Mouse (Mus musculus) ES-Bruce4 (cell line): Measurements from ENCODE around the gene Slc16a11. TPM values are rescaled to one million over a fixed set of nuclear protein-coding genes. Genes with fewer than 3 reads are reported as not detected.

ENCODE experiments used
- H3K27ac ChIP-seq: 2 replicates; pipeline ENCODE4 v1.5.1; 2012; ENCODE audit warnings: low read length, inconsistent platforms; ENCODE audit not compliant: insufficient read depth
- H3K27me3 ChIP-seq: 2 replicates; pipeline ENCODE4 v1.6.1; 2012; ENCODE audit warnings: mild to moderate bottlenecking, low read length, inconsistent platforms; ENCODE audit not compliant: control insufficient read depth, poor library complexity, insufficient read depth, severe bottlenecking
- H3K36me3 ChIP-seq: 2 replicates; pipeline ENCODE4 v1.6.1; 2012; ENCODE audit warnings: inconsistent platforms, mild to moderate bottlenecking, low read length, moderate library complexity; ENCODE audit not compliant: control insufficient read depth, poor library complexity, insufficient read depth, severe bottlenecking
- H3K4me1 ChIP-seq: one replicate; pipeline ENCODE4 v1.8.1; 2011; ENCODE audit warnings: low read length; ENCODE audit not compliant: control insufficient read depth, insufficient read depth
- H3K4me3 ChIP-seq: 2 replicates; pipeline ENCODE4 v1.5.1; 2011; ENCODE audit warnings: low read depth, mild to moderate bottlenecking, low read length
- H3K9ac ChIP-seq: 2 replicates; pipeline ENCODE4 v1.6.1; 2012; ENCODE audit warnings: low read depth, mild to moderate bottlenecking, inconsistent platforms; ENCODE audit not compliant: poor library complexity, severe bottlenecking
- H3K9me3 ChIP-seq: replicated peaks from 2 replicates; pipeline ENCODE4 v1.6.1; 2012; ENCODE audit warnings: mild to moderate bottlenecking, low read length, inconsistent platforms; ENCODE audit not compliant: control insufficient read depth, poor library complexity, insufficient read depth, severe bottlenecking
- CTCF ChIP-seq: IDR thresholded peaks from one replicate; pipeline ENCODE4 v1.8.1; 2011; ENCODE audit warnings: low read depth, low read length
- EP300 ChIP-seq: IDR thresholded peaks from 2 replicates; pipeline ENCODE4 v1.6.1; 2011; ENCODE audit warnings: low read depth, low read length; ENCODE audit not compliant: insufficient read depth
- POLR2A ChIP-seq: IDR thresholded peaks from one replicate; pipeline ENCODE4 v1.8.1; 2011; ENCODE audit warnings: low read length; ENCODE audit not compliant: insufficient read depth
- polyA plus RNA-seq: library from polyadenylated mRNA; stranded (reverse); fragments of >200 nt; gene quantifications from 2 replicates; pipeline ENCODE4 v1.2.4, GENCODE M21; 2011; ENCODE audit warnings: low read depth; ENCODE audit not compliant: missing spikeins, insufficient read depth, insufficient read length

The Slc16a11 gene
- polyA plus RNA-seq, 1 experiment, result 2.0 TPM

GRCm38 (mm10) chr11:70265819-70266218, 53.3 kb downstream of the Slc16a11 start:
- no peaks in the 10 kb centered on the region for H3K36me3 ChIP-seq
- no peaks in the 10 kb centered on the region; the same call in 1 of the 2 replicates for H3K27me3 ChIP-seq
- H3K4me1 ChIP-seq, result no peaks in the 10 kb centered on the region
- H3K4me3 ChIP-seq, result no peak overlapping the region
- H3K9me3 ChIP-seq, result no peaks in the 10 kb centered on the region
- no peak overlapping the region for H3K9ac ChIP-seq
- no peak for TF ChIP-seq CTCF
- no peak for TF ChIP-seq EP300
- TF ChIP-seq POLR2A, result no peak
- H3K27ac ChIP-seq, result no peak overlapping the region

Other genes with a start within 250 kb of the Slc16a11 start
- gene Cldn7, start 248.0 kb upstream of the Slc16a11 start, polyA plus RNA-seq, result 106 and 144 TPM in 2 replicates
- gene Ctdnep1, start 231.6 kb upstream of the Slc16a11 start, polyA plus RNA-seq, result 61.9 and 63.4 TPM in 2 replicates
- gene Elp5, start 230.2 kb upstream of the Slc16a11 start, polyA plus RNA-seq, result 77.6 and 80.1 TPM in 2 replicates
- 141 and 144 TPM in 2 replicates for gene Gabarap, start 221.6 kb upstream of the Slc16a11 start, polyA plus RNA-seq
- 75.6 and 83.0 TPM in 2 replicates for gene Phf23, start 217.0 kb upstream of the Slc16a11 start, polyA plus RNA-seq
- 60.1 and 63.3 TPM in 2 replicates for gene Dvl2, start 212.2 kb upstream of the Slc16a11 start, polyA plus RNA-seq
- gene Acadvl, start 197.3 kb upstream of the Slc16a11 start, polyA plus RNA-seq, result 17.1 and 19.8 TPM in 2 replicates
- 17.1 and 25.7 TPM in 2 replicates for gene Dlg4, start 195.8 kb upstream of the Slc16a11 start, polyA plus RNA-seq
- gene Asgr1, start 158.7 kb upstream of the Slc16a11 start, polyA plus RNA-seq, result not detected in 2 replicates
- not detected in 2 replicates for gene Asgr2, start 120.1 kb upstream of the Slc16a11 start, polyA plus RNA-seq
- gene Mgl2, start 82.4 kb upstream of the Slc16a11 start, polyA plus RNA-seq, result 0.37 and 0.43 TPM in 2 replicates
- gene Clec10a, start 56.6 kb upstream of the Slc16a11 start, polyA plus RNA-seq, result not detected in 2 replicates
- 8.9 and 11.2 TPM in 2 replicates for gene Slc16a13, start 8.3 kb downstream of the Slc16a11 start, polyA plus RNA-seq
- 4.1 TPM in 2 replicates for gene Bcl6b, start 17.0 kb downstream of the Slc16a11 start, polyA plus RNA-seq
- gene 0610010K14Rik, start 25.2 kb downstream of the Slc16a11 start, polyA plus RNA-seq, result 108 and 126 TPM in 2 replicates
- gene Gm21988, start 27.1 kb downstream of the Slc16a11 start, polyA plus RNA-seq, result 0.55 and 0.65 TPM in 2 replicates
- gene Rnasek, start 27.1 kb downstream of the Slc16a11 start, polyA plus RNA-seq, result 88.5 and 97.8 TPM in 2 replicates
- gene Alox12, start 42.6 kb downstream of the Slc16a11 start, polyA plus RNA-seq, result 1.4 and 2.1 TPM in 2 replicates
- 0.58 TPM in 1 of 2 replicates, not detected in the other for gene Alox12e, start 109.9 kb downstream of the Slc16a11 start, polyA plus RNA-seq
- gene Alox15, start 139.3 kb downstream of the Slc16a11 start, polyA plus RNA-seq, result 2.2 and 3.0 TPM in 2 replicates
- gene Pelp1, start 197.3 kb downstream of the Slc16a11 start, polyA plus RNA-seq, result 74.1 TPM in 2 replicates
- gene Arrb2, start 219.9 kb downstream of the Slc16a11 start, polyA plus RNA-seq, result 34.2 and 39.6 TPM in 2 replicates
- 26.9 and 32.1 TPM in 2 replicates for gene Med11, start 239.2 kb downstream of the Slc16a11 start, polyA plus RNA-seq
- gene Zmynd15, start 246.7 kb downstream of the Slc16a11 start, polyA plus RNA-seq, result 0.78 and 1.3 TPM in 2 replicates
- gene Cxcl16, start 247.2 kb downstream of the Slc16a11 start, polyA plus RNA-seq, result 15.7 and 16.6 TPM in 2 replicates